Mouse (Mus musculus) heart, embryonic 10.5 days (tissue): ENCODE measurements at regions not wholly inside any gene's neighbourhood (a gene's known extent, or its start where the extent isn't known, plus 50 kb on each side); places are given as distances from the start of the nearest gene placed in this dataset.
"Not testable (repeated sequence)": the region's sequence is repeated elsewhere in the genome, so short reads cannot be mapped to it uniquely, and the experiment has no call there.

ENCODE experiments used
- DNase-seq: peaks from one replicate; pipeline ENCODE4 v3.0.0-alpha.2; 2017; ENCODE audit warnings: low spot score
- H3K27ac ChIP-seq: fragments of 300-500 bp; sonication (generic); 2 replicates; pipeline ENCODE4 v1.5.1; 2016; ENCODE audit warnings: mild to moderate bottlenecking
- H3K27me3 ChIP-seq: fragments of 300-500 bp; sonication (generic); 2 replicates; pipeline ENCODE4 v1.6.1; 2016; ENCODE audit warnings: mild to moderate bottlenecking; ENCODE audit not compliant: poor library complexity, insufficient read depth, severe bottlenecking
- H3K36me3 ChIP-seq: fragments of 300-500 bp; sonication (generic); 2 replicates; pipeline ENCODE4 v1.6.1; 2016; ENCODE audit warnings: mild to moderate bottlenecking, moderate library complexity
- H3K4me1 ChIP-seq: fragments of 300-500 bp; sonication (generic); 2 replicates; pipeline ENCODE4 v1.6.1; 2016; ENCODE audit warnings: mild to moderate bottlenecking
- H3K4me3 ChIP-seq: fragments of 300-500 bp; sonication (generic); 2 replicates; pipeline ENCODE4 v1.5.1; 2016; ENCODE audit warnings: mild to moderate bottlenecking, moderate library complexity
- H3K9me3 ChIP-seq: fragments of 300-500 bp; sonication (generic); 2 replicates; pipeline ENCODE4 v1.6.1; 2016; ENCODE audit warnings: mild to moderate bottlenecking, moderate library complexity
- WGBS: fragments of 180-500 bp; shearing (Covaris S2); methylation state at CpG from one replicate; pipeline ENCODE4 v1.1.7; 2016; 5-methylcytosine and 5-hydroxymethylcytosine counted together

DNA sequence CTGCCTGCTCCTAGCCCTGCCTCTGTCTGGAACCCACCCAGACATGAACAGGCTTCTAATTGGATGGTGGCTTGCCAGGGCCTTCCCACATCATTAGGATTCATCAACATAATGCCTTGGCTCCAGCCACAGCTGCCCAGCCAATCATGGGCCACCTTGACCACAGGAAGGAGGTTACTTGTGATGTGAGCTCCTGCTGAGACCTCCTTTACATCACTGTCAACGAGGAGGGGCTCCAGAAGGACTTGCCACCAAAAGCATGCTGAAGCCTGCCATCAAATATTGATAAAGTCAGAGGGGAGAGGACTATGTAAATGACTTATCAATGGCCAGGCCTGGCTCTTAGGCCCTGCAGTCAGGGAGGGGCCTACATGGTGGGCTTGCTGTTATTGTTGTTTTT, 175.6 kb downstream of the Map1s start:
- not testable (repeated sequence) for H3K4me3 ChIP-seq, H3K27me3 ChIP-seq, H3K4me1 ChIP-seq, H3K27ac ChIP-seq, H3K9me3 ChIP-seq, DNase-seq, H3K36me3 ChIP-seq
- 0% methylated on average over 1 of the region's 1 CpGs for WGBS

- H3K36me3 ChIP-seq, H3K4me1 ChIP-seq, H3K4me3 ChIP-seq, H3K27me3 ChIP-seq, DNase-seq, H3K9me3 ChIP-seq, H3K27ac ChIP-seq: not testable (repeated sequence)
- WGBS = 28% methylated on average over 2 of the region's 2 CpGs
Measured at GRCm38 (mm10) chr8:71127131-71127530, 145.4 kb upstream of the Myo9b start.

DNA sequence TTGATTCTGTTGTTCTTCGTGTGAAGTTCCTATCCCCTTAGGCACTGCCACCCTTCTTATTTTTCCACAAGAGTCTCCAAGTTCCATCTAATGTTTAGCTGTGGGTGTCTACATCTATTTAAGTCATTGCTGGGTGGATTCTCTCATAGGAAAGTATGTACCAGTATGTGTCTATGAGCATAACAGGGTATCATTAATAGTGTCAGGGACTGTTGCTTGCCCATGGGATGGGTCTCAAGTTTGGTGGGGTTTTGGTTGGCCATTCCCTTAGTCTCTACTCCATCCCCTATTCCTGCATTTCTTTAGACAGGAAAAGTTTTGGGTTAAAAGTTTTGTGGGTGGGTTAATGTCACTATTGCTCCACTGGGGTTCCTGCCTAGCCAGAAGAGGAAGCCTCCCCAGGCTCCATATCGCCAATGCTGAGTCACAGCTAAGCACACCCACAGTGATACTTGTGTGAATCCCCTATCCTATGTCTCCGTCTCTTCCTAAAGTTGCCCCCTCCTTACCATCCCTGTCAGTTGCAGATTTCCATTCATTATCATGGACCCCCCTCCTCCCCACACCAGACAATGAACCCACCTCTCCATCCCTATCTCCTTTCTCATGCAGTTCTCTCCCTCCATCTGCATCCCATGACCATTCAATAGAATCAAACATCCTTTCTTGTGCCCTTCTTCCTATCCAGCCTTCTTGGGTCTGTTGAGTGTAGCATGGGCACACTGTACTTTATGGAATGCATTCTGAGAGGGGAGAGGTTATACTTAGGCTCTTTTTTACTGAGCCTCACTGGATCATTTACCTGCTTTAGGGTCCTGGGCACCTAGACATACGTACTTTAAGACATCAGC, 141.9 kb upstream of the Myo9b start:
- WGBS = 59% methylated on average over 4 of the region's 4 CpGs
- H3K4me1 ChIP-seq = no peaks in the 10 kb centered on the region
- no peak overlapping the region for H3K4me3 ChIP-seq
- DNase-seq = no peak
- H3K27me3 ChIP-seq = no peaks in the 10 kb centered on the region
- no peaks in the 10 kb centered on the region for H3K36me3 ChIP-seq
- no peaks in the 10 kb centered on the region for H3K9me3 ChIP-seq
- H3K27ac ChIP-seq = no peak overlapping the region

DNA sequence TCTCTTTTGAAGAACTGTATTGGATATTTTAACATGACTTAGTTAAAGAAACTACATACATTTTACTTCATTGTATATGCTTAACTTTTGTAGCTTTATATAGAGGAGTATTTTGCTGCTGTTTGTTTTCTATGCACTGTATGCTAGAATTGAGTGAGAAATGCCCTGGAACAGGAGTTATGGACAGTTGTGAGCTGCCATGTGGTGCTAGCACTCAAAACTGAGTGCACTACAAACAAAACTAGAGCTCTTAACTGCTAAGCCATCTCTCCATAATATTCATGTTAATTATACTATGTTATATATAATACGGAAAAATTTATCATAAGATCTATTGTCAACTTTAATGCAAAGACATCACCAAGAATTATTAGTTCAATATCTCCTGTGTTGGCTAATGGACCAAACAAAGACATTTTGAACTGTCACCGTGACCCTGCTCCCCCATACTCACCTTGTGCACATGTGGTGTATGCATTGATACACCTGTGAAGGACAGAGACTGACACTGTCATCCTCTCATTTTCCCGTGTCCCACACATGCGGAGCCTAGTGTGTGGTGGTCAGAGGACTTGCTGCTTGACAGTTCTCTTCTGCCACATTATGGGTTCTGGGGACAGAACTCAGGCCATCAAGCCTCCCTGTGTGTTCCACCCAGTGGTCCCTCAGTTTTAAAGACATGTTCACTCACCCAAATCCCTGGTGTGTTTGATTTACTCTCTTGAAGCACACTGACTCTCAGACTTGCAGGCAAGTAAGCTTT, 141.0 kb upstream of the Myo9b start:
- H3K36me3 ChIP-seq = no peaks in the 10 kb centered on the region
- H3K27me3 ChIP-seq = no peaks in the 10 kb centered on the region
- no peak overlapping the region for H3K4me3 ChIP-seq
- peak; percentile 85 for DNase-seq
- no peaks in the 10 kb centered on the region for H3K4me1 ChIP-seq
- H3K27ac ChIP-seq = no peak overlapping the region
- 83% methylated on average over 4 of the region's 4 CpGs for WGBS
- H3K9me3 ChIP-seq = no peaks in the 10 kb centered on the region

DNA sequence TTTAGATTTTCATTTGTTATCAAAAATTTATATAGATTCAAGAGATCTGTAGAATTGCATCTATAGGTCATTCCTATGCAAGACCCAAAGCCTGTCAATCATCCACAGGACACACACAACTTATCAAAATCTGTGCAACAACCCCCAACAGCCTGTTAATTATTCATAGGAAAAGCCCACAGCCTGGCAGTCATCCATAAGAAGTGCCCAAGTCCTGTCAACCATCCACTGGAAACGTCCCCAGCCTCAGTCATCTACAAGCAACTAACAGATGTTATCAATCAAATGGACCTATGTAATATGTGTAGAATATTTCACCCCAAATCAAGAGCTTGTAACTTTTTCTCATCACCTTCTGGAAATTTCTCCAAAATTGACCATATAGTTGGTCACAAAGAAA, 139.6 kb upstream of the Myo9b start:
- DNase-seq = peak; percentile 70
- WGBS = 55% methylated on average over 1 of the region's 1 CpGs
- H3K36me3 ChIP-seq, H3K27ac ChIP-seq, H3K4me1 ChIP-seq, H3K27me3 ChIP-seq, H3K9me3 ChIP-seq, H3K4me3 ChIP-seq: not testable (repeated sequence)

GRCm38 (mm10) chr8:71137131-71137530, 135.4 kb upstream of the Myo9b start:
- H3K9me3 ChIP-seq, H3K36me3 ChIP-seq, H3K27me3 ChIP-seq, H3K4me3 ChIP-seq, H3K4me1 ChIP-seq, H3K27ac ChIP-seq, DNase-seq: not testable (repeated sequence)
- WGBS = 83% methylated on average over 3 of the region's 3 CpGs

- not testable (repeated sequence) for H3K4me3 ChIP-seq, H3K9me3 ChIP-seq, H3K4me1 ChIP-seq, DNase-seq, H3K36me3 ChIP-seq, H3K27ac ChIP-seq, H3K27me3 ChIP-seq
- 52% methylated on average over 3 of the region's 3 CpGs for WGBS
Measured at GRCm38 (mm10) chr8:71142373-71142973, 130.0 kb upstream of the Myo9b start.

- H3K4me3 ChIP-seq, H3K27ac ChIP-seq, DNase-seq, H3K4me1 ChIP-seq, H3K9me3 ChIP-seq, H3K27me3 ChIP-seq, H3K36me3 ChIP-seq: not testable (repeated sequence)
- WGBS = 60% methylated on average over 3 of the region's 3 CpGs
Measured at GRCm38 (mm10) chr8:71171478-71172210, 100.9 kb upstream of the Myo9b start.

- DNase-seq, H3K4me3 ChIP-seq, H3K9me3 ChIP-seq, H3K27ac ChIP-seq, H3K4me1 ChIP-seq, H3K36me3 ChIP-seq, H3K27me3 ChIP-seq: not testable (repeated sequence)
- WGBS = 50% methylated on average over 1 of the region's 1 CpGs
Measured at GRCm38 (mm10) chr8:71192939-71193338, 79.6 kb upstream of the Myo9b start.

GRCm38 (mm10) chr8:71195006-71195722, 77.3 kb upstream of the Myo9b start:
- not testable (repeated sequence) for H3K4me1 ChIP-seq, DNase-seq, H3K9me3 ChIP-seq, H3K27ac ChIP-seq, H3K27me3 ChIP-seq, H3K36me3 ChIP-seq, H3K4me3 ChIP-seq
- 67% methylated on average over 9 of the region's 9 CpGs for WGBS
